Mouse (Mus musculus) hindbrain, embryonic 16.5 days (tissue): ENCODE results near the gene Inafm2. TPM values are rescaled to one million over a fixed set of nuclear protein-coding genes. Genes with fewer than 3 reads are reported as not detected.

Experiments used
- ATAC-seq: fragments of 200-750 bp; cut with Nextera tagmentation; 2 replicates; pipeline ENCODE4 v1.8.0; 2017; ENCODE audit warnings: moderate TSS enrichment, moderate library complexity
- H3K27ac ChIP-seq: fragments of 300-500 bp; sonication (generic); 2 replicates; pipeline ENCODE4 v1.5.1; 2014; ENCODE audit warnings: low read depth, mild to moderate bottlenecking, control low read depth, low read length, moderate library complexity
- H3K27me3 ChIP-seq: fragments of 300-500 bp; sonication (generic); replicated peaks from 2 replicates; pipeline ENCODE4 v1.6.1; 2014; ENCODE audit warnings: low read length; ENCODE audit not compliant: control insufficient read depth, insufficient read depth
- H3K36me3 ChIP-seq: fragments of 300-500 bp; sonication (generic); 2 replicates; pipeline ENCODE4 v1.6.1; 2014; ENCODE audit warnings: mild to moderate bottlenecking, low read length, moderate library complexity, mixed read lengths; ENCODE audit not compliant: control insufficient read depth, insufficient read depth
- H3K4me1 ChIP-seq: fragments of 300-500 bp; sonication (generic); 2 replicates; pipeline ENCODE4 v1.6.1; 2014; ENCODE audit warnings: low read depth, low read length; ENCODE audit not compliant: control insufficient read depth, insufficient read depth
- H3K4me2 ChIP-seq: fragments of 300-500 bp; sonication (generic); 2 replicates; pipeline ENCODE4 v1.6.1; 2014; ENCODE audit warnings: mild to moderate bottlenecking, low read length, control low read depth, moderate library complexity
- H3K4me3 ChIP-seq: fragments of 300-500 bp; sonication (generic); 2 replicates; pipeline ENCODE4 v1.5.1; 2014; ENCODE audit warnings: mild to moderate bottlenecking, low read length, control low read depth, moderate library complexity
- H3K9ac ChIP-seq: fragments of 300-500 bp; sonication (generic); 2 replicates; pipeline ENCODE4 v1.6.1; 2014; ENCODE audit warnings: low read depth, mild to moderate bottlenecking, control low read depth, low read length, moderate library complexity
- H3K9me3 ChIP-seq: fragments of 300-500 bp; sonication (generic); 2 replicates; pipeline ENCODE4 v1.6.1; 2014; ENCODE audit warnings: mild to moderate bottlenecking, low read length, moderate library complexity; ENCODE audit not compliant: control insufficient read depth
- WGBS: fragments of 180-500 bp; shearing (Covaris S2); extraction: QIAGEN DNeasy Blood & Tissue Kit; methylation state at CpG from one replicate; pipeline ENCODE4 v1.1.7; 2014; 5-methylcytosine and 5-hydroxymethylcytosine counted together
- polyA plus RNA-seq: library from polyadenylated mRNA; unstranded; fragments of >200 nt; fragmentation: Nextera tagmentation; extraction: Ambion mirVana; gene quantifications from 2 replicates; pipeline ENCODE4 v1.2.1, GENCODE M21; 2015

Gene Inafm2
- polyA plus RNA-seq, 1 experiment from 2014 or later = 20.4 TPM

- no peak overlapping the region for H3K27ac ChIP-seq
- 97% methylated on average over 2 of the region's 2 CpGs for WGBS
- H3K36me3 ChIP-seq = no peaks in the 10 kb centered on the region
- no peak overlapping the region for H3K4me3 ChIP-seq
- no peaks in the 10 kb centered on the region; the same call in 1 of the 2 replicates for H3K27me3 ChIP-seq
- no peak overlapping the region for H3K9ac ChIP-seq
- ATAC-seq = no peak
- no peak overlapping the region for H3K4me2 ChIP-seq
- H3K4me1 ChIP-seq = peaks cover 12% of the 10 kb centered on the region
- no peaks in the 10 kb centered on the region for H3K9me3 ChIP-seq
Observed at GRCm38 (mm10) chr2:118774536-118774935, 29.0 kb downstream of the Inafm2 start.

GRCm38 (mm10) chr2:118775396-118775795 lies 29.8 kb downstream of the Inafm2 start:
- H3K4me1 ChIP-seq = peaks cover 12% of the 10 kb centered on the region

GRCm38 (mm10) chr2:118775846-118776245 lies 30.3 kb downstream of the Inafm2 start:
- peaks cover 15% of the 10 kb centered on the region for H3K4me1 ChIP-seq
- no peak overlapping the region for H3K4me3 ChIP-seq
- no peaks in the 10 kb centered on the region for H3K36me3 ChIP-seq
- ATAC-seq = peak; percentile 15; the same call in 1 of the 2 replicates
- no peak overlapping the region for H3K9ac ChIP-seq
- H3K9me3 ChIP-seq = no peaks in the 10 kb centered on the region
- H3K27ac ChIP-seq = peak overlapping the region; percentile 68; the same call in 1 of the 2 replicates
- 65% methylated on average over 3 of the region's 4 CpGs for WGBS
- no peaks in the 10 kb centered on the region for H3K27me3 ChIP-seq
- H3K4me2 ChIP-seq = no peak overlapping the region

More at GRCm38 (mm10) chr2:118775396-118775795, 29.8 kb downstream of the Inafm2 start:
- Histone ChIP-seq H3K9me3 (no peaks in the 10 kb centered on the region), H3K4me3 (no peak overlapping the region), H3K4me2 (no peak overlapping the region), H3K27ac (no peak overlapping the region), H3K27me3 (no peaks in the 10 kb centered on the region), H3K9ac (no peak overlapping the region), H3K36me3 (no peaks in the 10 kb centered on the region)
- WGBS = 48% methylated on average over 1 of the region's 1 CpGs
- ATAC-seq = no peak

GRCm38 (mm10) chr2:118776295-118776694 lies 30.7 kb downstream of the Inafm2 start:
- ATAC-seq = no peak
- Histone ChIP-seq H3K36me3 (no peaks in the 10 kb centered on the region), H3K9me3 (no peaks in the 10 kb centered on the region), H3K4me1 (peaks cover 18% of the 10 kb centered on the region), H3K9ac (no peak overlapping the region), H3K27me3 (no peaks in the 10 kb centered on the region), H3K27ac (peak overlapping the region; percentile 68; the same call in 1 of the 2 replicates), H3K4me2 (no peak overlapping the region), H3K4me3 (no peak overlapping the region)
- WGBS = 83% methylated on average over 2 of the region's 2 CpGs

- no peak overlapping the region for H3K27ac ChIP-seq
- ATAC-seq = no peak
- 85% methylated on average over 4 of the region's 4 CpGs for WGBS
Observed at GRCm38 (mm10) chr2:118778418-118778817, 32.9 kb downstream of the Inafm2 start.

DNA sequence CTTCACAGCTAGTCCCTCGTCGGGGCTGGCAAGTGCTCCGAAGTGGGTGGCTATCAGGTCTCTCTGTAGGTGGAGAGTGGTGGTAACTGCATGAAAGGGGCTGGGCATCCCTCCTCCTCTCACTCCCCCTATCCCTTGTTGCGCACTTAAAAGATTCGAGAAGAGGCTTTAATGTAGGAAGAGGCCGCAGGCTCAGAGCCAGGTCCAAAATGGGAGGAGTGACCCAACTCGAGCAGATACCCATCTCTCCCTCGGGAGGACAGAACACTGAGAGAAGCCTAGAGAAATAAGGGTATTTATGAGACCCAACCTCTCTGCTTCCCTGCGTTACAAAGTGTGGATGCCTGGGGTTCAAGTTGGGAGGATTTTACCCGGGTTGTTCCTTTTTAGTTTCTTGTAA lies 33.5 kb downstream of the Inafm2 start:
- 5% methylated on average over 10 of the region's 10 CpGs for WGBS
- H3K9ac ChIP-seq = peak overlapping the region; percentile 78; the same call in 1 of the 2 replicates

More at GRCm38 (mm10) chr2:118778418-118778817, 32.9 kb downstream of the Inafm2 start:
- Histone ChIP-seq H3K36me3 (no peaks in the 10 kb centered on the region), H3K27me3 (no peaks in the 10 kb centered on the region), H3K9me3 (no peaks in the 10 kb centered on the region), H3K4me3 (no peak overlapping the region), H3K4me1 (peaks cover 18% of the 10 kb centered on the region), H3K9ac (no peak overlapping the region), H3K4me2 (no peak overlapping the region)

GRCm38 (mm10) chr2:118779504-118780480 lies 34.2 kb downstream of the Inafm2 start, which contains the start of gene Disp2:
TSS of gene Disp2 (plus strand) at chr2:118779719.
- H3K4me3 ChIP-seq = peak within 1 kb of the TSS; percentile 62
- WGBS = 8% methylated on average over 39 of the region's 39 CpGs
- H3K4me1 ChIP-seq = peaks cover 18% of the 10 kb centered on the region
- no peaks in the 10 kb centered on the region for H3K27me3 ChIP-seq
- H3K36me3 ChIP-seq = no peaks in the 10 kb centered on the region
- ATAC-seq = peak; percentile 95
- H3K27ac ChIP-seq = peak within 1 kb of the TSS; percentile 89
- no peaks in the 10 kb centered on the region for H3K9me3 ChIP-seq
- peak within 1 kb of the TSS; percentile 78 for H3K9ac ChIP-seq
- H3K4me2 ChIP-seq = peak within 1 kb of the TSS; percentile 71

More for the DNA sequence above, 33.5 kb downstream of the Inafm2 start:
- Histone ChIP-seq H3K27ac (peak overlapping the region; percentile 89), H3K4me1 (peaks cover 18% of the 10 kb centered on the region), H3K9me3 (no peaks in the 10 kb centered on the region), H3K4me2 (peak overlapping the region; percentile 71), H3K36me3 (no peaks in the 10 kb centered on the region), H3K4me3 (peak overlapping the region; percentile 62), H3K27me3 (no peaks in the 10 kb centered on the region)
- ATAC-seq = peak; percentile 38

DNA sequence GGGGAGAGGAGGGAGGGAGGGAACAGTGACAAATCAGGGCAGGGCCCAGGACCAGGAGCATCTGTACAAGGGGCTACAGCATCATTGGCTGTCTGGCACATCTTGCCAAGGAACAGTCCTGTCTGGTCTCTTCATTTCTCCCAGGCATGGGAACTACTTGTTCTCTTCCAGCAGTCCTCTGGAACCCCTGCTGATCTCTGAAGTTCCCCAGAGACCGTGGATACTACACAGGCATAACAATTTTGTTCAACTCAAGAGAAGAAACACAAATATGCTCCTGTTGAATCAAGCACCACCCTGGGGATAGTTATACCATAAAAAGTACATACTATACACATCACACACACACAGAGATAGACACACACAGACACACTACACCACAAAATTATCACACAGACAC lies 35.6 kb downstream of the Inafm2 start:
- Histone ChIP-seq H3K4me3 (peak overlapping the region; percentile 62), H3K27me3 (no peaks in the 10 kb centered on the region), H3K4me1 (peaks cover 15% of the 10 kb centered on the region), H3K4me2 (peak overlapping the region; percentile 71), H3K9me3 (no peaks in the 10 kb centered on the region), H3K27ac (no peak overlapping the region), H3K36me3 (peaks cover under 1% of the 10 kb centered on the region), H3K9ac (peak overlapping the region; percentile 78; the same call in 1 of the 2 replicates)
- WGBS = 71% methylated on average over 1 of the region's 1 CpGs
- no peak for ATAC-seq

- H3K4me3 ChIP-seq = no peak overlapping the region
- peaks cover 12% of the 10 kb centered on the region for H3K4me1 ChIP-seq
- H3K27me3 ChIP-seq = no peaks in the 10 kb centered on the region
- H3K9ac ChIP-seq = no peak overlapping the region
- H3K27ac ChIP-seq = no peak overlapping the region
- H3K4me2 ChIP-seq = no peak overlapping the region
- WGBS = 73% methylated on average over 4 of the region's 4 CpGs
- ATAC-seq = no peak
- H3K9me3 ChIP-seq = no peaks in the 10 kb centered on the region
- peaks cover 4% of the 10 kb centered on the region for H3K36me3 ChIP-seq
Observed at GRCm38 (mm10) chr2:118782303-118782702, 36.7 kb downstream of the Inafm2 start.
